Mouse (Mus musculus) kidney, adult 2 months (tissue): ENCODE data around the gene Srpk2. TPM values are rescaled to one million over a fixed set of nuclear protein-coding genes. Genes with fewer than 3 reads are reported as not detected.
A peak's percentile ranks its signal among the peaks of the same experiment; 100 is the strongest.

Source experiments
- DNase-seq: peaks from one replicate; pipeline ENCODE4 v3.0.0; 2021
- H3K27ac ChIP-seq: fragments of 200-500 bp; 2 replicates; pipeline ENCODE4 v1.5.1; 2012; ENCODE audit warnings: low read depth, low read length, control low read depth, inconsistent platforms; ENCODE audit not compliant: insufficient read depth
- H3K27me3 ChIP-seq: fragments of 200-500 bp; replicated peaks from 2 replicates; pipeline ENCODE4 v1.6.1; 2012; ENCODE audit warnings: mild to moderate bottlenecking, moderate library complexity, low read length, inconsistent platforms; ENCODE audit not compliant: control insufficient read depth, insufficient read depth
- H3K36me3 ChIP-seq: fragments of 200-500 bp; 2 replicates; pipeline ENCODE4 v1.6.1; 2012; ENCODE audit warnings: mild to moderate bottlenecking, moderate library complexity, low read length, inconsistent platforms; ENCODE audit not compliant: control insufficient read depth, insufficient read depth
- H3K4me1 ChIP-seq: fragments of 200-500 bp; 2 replicates; pipeline ENCODE4 v1.6.1; 2011; ENCODE audit warnings: low read length; ENCODE audit not compliant: control insufficient read depth, insufficient read depth
- H3K4me3 ChIP-seq: fragments of 200-500 bp; 2 replicates; pipeline ENCODE4 v1.5.1; 2011; ENCODE audit warnings: mild to moderate bottlenecking, low read depth, low read length, control low read depth; ENCODE audit not compliant: insufficient read depth
- CTCF ChIP-seq: fragments of 200-500 bp; conservative IDR thresholded peaks from 2 replicates; pipeline ENCODE4 v1.5.1; 2011; ENCODE audit warnings: low read depth, mild to moderate bottlenecking, control low read depth, low read length, moderate library complexity, mixed read lengths; ENCODE audit not compliant: insufficient read depth, insufficient read length
- POLR2A ChIP-seq: fragments of 200-500 bp; IDR thresholded peaks from one replicate; pipeline ENCODE4 v1.6.1; 2011; ENCODE audit warnings: low read depth, low read length, control low read depth
- WGBS: fragments of 180-500 bp; shearing (Covaris S2); methylation state at CpG from one replicate; pipeline ENCODE4 v1.1.7; 2018; 5-methylcytosine and 5-hydroxymethylcytosine counted together
- polyA plus RNA-seq: library from polyadenylated mRNA; depleted of rRNA; stranded (reverse); fragments of >200 nt; gene quantifications from 2 replicates; pipeline ENCODE4 v1.2.3, GENCODE M21; 2012

The Srpk2 gene
- polyA plus RNA-seq, 1 experiment: 6.6 TPM

- Histone ChIP-seq H3K27me3 (no peaks in the 10 kb centered on the region), H3K27ac (no peak overlapping the region), H3K4me1 (no peaks in the 10 kb centered on the region; the same call in 1 of the 2 replicates), H3K4me3 (no peak overlapping the region), H3K36me3 (no peaks in the 10 kb centered on the region)
- WGBS: 49% methylated on average over 7 of the region's 7 CpGs
- TF ChIP-seq POLR2A (no peak), CTCF (no peak)
- DNase-seq: peak; percentile 22
Measured at GRCm38 (mm10) chr5:23672136-23672535, 12.3 kb downstream of the Srpk2 start.

DNA sequence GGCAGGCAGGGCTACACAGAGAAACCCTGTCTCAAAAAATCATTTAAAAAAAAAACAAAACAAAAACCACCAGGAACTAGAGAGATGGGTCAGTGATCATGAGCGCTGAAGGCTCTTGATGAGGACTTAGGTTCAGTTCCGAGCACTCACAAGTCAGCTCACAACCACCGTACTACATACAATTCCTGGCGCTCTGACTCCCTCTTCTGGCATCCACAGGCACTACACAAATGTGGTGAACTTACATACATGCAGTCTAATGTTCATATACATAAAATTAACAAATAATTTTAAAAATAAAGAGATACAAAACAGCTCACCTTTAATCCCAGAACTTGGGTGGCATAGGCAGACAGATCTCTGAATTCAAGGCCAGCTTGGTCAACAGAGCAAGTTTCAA, 13.5 kb downstream of the Srpk2 start:
- H3K27ac ChIP-seq: no peak overlapping the region
- no peak overlapping the region for H3K4me3 ChIP-seq
- 93% methylated on average over 4 of the region's 4 CpGs for WGBS
- DNase-seq: no peak
- H3K4me1 ChIP-seq: no peaks in the 10 kb centered on the region; the same call in 1 of the 2 replicates
- no peaks in the 10 kb centered on the region for H3K27me3 ChIP-seq
- TF ChIP-seq CTCF: 0 out of 2 replicates have a peak, but pooled peaks have one; percentile 19
- no peak for TF ChIP-seq POLR2A
- H3K36me3 ChIP-seq: no peaks in the 10 kb centered on the region

- TF ChIP-seq CTCF: no peak
- TF ChIP-seq POLR2A: no peak
- Histone ChIP-seq H3K4me3 (no peak overlapping the region), H3K4me1 (no peaks in the 10 kb centered on the region; the same call in 1 of the 2 replicates), H3K36me3 (no peaks in the 10 kb centered on the region), H3K27ac (no peak overlapping the region), H3K27me3 (no peaks in the 10 kb centered on the region)
- no peak for DNase-seq
Measured at GRCm38 (mm10) chr5:23665906-23666305, 18.5 kb downstream of the Srpk2 start.

DNA sequence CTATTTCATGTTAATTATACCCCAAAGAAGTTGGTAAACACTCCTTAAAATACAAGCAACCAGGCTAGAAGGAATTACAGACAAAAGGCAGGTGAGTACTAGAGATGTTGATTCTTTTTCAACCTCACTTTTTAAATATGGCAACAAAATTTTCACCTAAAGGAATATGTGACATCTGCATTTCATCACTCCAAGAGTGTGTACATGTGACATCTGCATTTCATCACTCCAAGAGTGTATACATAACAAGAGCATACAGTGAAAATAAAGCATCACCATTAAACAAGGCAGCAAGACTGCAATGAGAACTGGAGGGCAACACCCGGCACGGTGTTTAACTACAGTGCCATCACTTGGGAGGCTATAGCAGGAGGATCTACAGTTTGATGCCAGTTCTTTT, 23.2 kb downstream of the Srpk2 start:
- 75% methylated on average over 2 of the region's 2 CpGs for WGBS
- H3K4me1 ChIP-seq: no peaks in the 10 kb centered on the region; the same call in 1 of the 2 replicates

GRCm38 (mm10) chr5:23658017-23658416, 26.4 kb downstream of the Srpk2 start:
- DNase-seq: no peak
- TF ChIP-seq CTCF (no peak), POLR2A (no peak)
- Histone ChIP-seq H3K36me3 (no peaks in the 10 kb centered on the region), H3K4me3 (no peak overlapping the region), H3K27me3 (no peaks in the 10 kb centered on the region), H3K4me1 (no peaks in the 10 kb centered on the region), H3K27ac (no peak overlapping the region)
- WGBS: 69% methylated on average over 5 of the region's 5 CpGs

More for the DNA sequence above, 23.2 kb downstream of the Srpk2 start:
- no peak overlapping the region for H3K27ac ChIP-seq
- H3K4me3 ChIP-seq: no peak overlapping the region
- DNase-seq: no peak
- no peaks in the 10 kb centered on the region for H3K36me3 ChIP-seq
- H3K27me3 ChIP-seq: no peaks in the 10 kb centered on the region
- no peak for TF ChIP-seq POLR2A
- no peak for TF ChIP-seq CTCF

- Histone ChIP-seq H3K36me3 (no peaks in the 10 kb centered on the region), H3K4me1 (no peaks in the 10 kb centered on the region), H3K27me3 (no peaks in the 10 kb centered on the region), H3K27ac (no peak overlapping the region), H3K4me3 (no peak overlapping the region)
- DNase-seq: peak; percentile 25
- no peak for TF ChIP-seq CTCF
- 77% methylated on average over 4 of the region's 4 CpGs for WGBS
Measured at GRCm38 (mm10) chr5:23656590-23656989, 27.8 kb downstream of the Srpk2 start.

- no peak overlapping the region for H3K27ac ChIP-seq
- H3K4me1 ChIP-seq: no peaks in the 10 kb centered on the region
- no peak overlapping the region for H3K4me3 ChIP-seq
- H3K36me3 ChIP-seq: no peaks in the 10 kb centered on the region
- WGBS: 66% methylated on average over 1 of the region's 1 CpGs
- H3K27me3 ChIP-seq: no peaks in the 10 kb centered on the region
- no peak for DNase-seq
- TF ChIP-seq CTCF (no peak), POLR2A (no peak)
Measured at GRCm38 (mm10) chr5:23655030-23655429, 29.4 kb downstream of the Srpk2 start.

- Histone ChIP-seq H3K36me3 (no peaks in the 10 kb centered on the region), H3K27me3 (no peaks in the 10 kb centered on the region), H3K4me1 (no peaks in the 10 kb centered on the region), H3K4me3 (no peak overlapping the region), H3K27ac (no peak overlapping the region)
- 56% methylated on average over 7 of the region's 7 CpGs for WGBS
- no peak for DNase-seq
- no peak for TF ChIP-seq POLR2A
- no peak for TF ChIP-seq CTCF
Measured at GRCm38 (mm10) chr5:23652326-23652725, 32.1 kb downstream of the Srpk2 start.
